Mouse (Mus musculus): ENCODE measurements around the gene Olfr173. TPM values are rescaled to one million over a fixed set of nuclear protein-coding genes. Genes with fewer than 3 reads are reported as not detected.

Gene Olfr173
- polyA plus RNA-seq (2012; rRNA removed) = not detected in 2 replicates

GRCm38 (mm10) chr16:58800168-58800567 is at the start of gene Olfr173:
Olfr173 (minus strand) TSS chr16:58800268.

DNA sequence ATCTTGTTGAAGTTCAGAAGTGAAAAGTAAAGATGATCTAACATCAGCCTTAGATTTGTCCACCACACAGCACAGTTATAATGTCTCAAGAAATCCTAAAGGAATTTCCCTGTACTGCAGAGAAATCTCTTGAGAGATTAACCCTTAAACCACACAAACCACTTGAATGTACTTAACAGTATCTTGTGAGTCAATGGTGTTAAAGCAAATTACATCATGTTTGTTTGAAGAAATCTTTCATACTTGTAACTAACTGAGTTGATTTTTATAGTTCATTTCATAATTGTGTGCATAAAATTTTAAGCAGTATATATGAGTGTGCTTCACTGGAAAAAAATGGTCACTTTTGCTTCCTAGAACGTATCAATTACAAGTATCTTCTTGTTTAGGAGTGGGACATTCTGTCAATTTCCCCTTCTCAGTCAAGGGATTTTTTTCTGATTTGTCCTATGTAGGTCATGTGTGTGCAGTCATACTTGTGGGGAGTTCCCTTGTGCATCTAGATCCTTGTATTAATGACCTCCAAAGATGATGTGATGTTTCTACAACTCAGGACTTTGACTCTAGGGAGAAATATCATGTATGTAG is 26.8 kb upstream of the Olfr173 start, which contains the start of gene Olfr175-ps1:
Gene Olfr175-ps1, minus strand, starts transcription at position 51 of the 588 bp plus-strand sequence.

DNA sequence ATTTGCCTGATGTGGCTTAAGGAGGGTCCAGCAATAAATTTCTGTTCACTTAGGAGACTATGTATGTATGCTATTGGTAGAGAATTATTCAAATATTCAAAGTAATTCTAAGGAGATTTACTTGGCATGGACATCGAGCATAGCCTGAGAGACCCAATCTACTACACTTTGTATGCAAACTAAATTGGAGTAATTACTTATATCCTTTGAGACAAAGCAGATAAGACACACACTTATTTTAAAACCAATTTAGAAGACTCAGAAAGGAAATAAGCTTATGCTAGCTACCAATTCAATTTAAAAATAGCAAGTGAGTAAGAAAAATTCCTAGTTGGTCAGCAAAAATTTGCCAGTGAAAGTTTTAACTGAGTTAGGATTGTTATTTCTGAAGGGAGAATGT is 37.0 kb downstream of the Olfr173 start, which contains the start of gene Olfr172:
Gene Olfr172, minus strand, starts transcription at position 101 of the 400 bp plus-strand sequence.

Other genes starting within 250 kb of the Olfr173 start
- gene Gm813, start 183.3 kb downstream of the Olfr173 start, polyA plus RNA-seq (2012; rRNA removed) = not detected in 2 replicates
- not detected in 2 replicates for gene E330017A01Rik, start 161.5 kb downstream of the Olfr173 start, polyA plus RNA-seq (2012; rRNA removed)
- 263 and 298 TPM in 2 replicates for gene Cpox, start 130.0 kb downstream of the Olfr173 start, polyA plus RNA-seq (2012; rRNA removed)
- gene Gpr15, start 81.2 kb downstream of the Olfr173 start, polyA plus RNA-seq (2012; rRNA removed) = 0.06 and 0.07 TPM in 2 replicates
- gene Cldnd1, start 72.4 kb downstream of the Olfr173 start, polyA plus RNA-seq (2012; rRNA removed) = 15.4 and 17.2 TPM in 2 replicates
- not detected in 2 replicates for gene Olfr172, start 37.1 kb downstream of the Olfr173 start, polyA plus RNA-seq (2012; rRNA removed)
- not detected in 2 replicates for gene Olfr175-ps1, start 26.5 kb upstream of the Olfr173 start, polyA plus RNA-seq (2012; rRNA removed)
- gene Olfr177, start 74.5 kb upstream of the Olfr173 start, polyA plus RNA-seq (2012; rRNA removed) = not detected in 2 replicates
- gene Olfr178, start 91.8 kb upstream of the Olfr173 start, polyA plus RNA-seq (2012; rRNA removed) = not detected in 2 replicates
- not detected in 2 replicates for gene Olfr181, start 128.5 kb upstream of the Olfr173 start, polyA plus RNA-seq (2012; rRNA removed)
- not detected in 2 replicates for gene Olfr180, start 129.1 kb upstream of the Olfr173 start, polyA plus RNA-seq (2012; rRNA removed)
- gene Olfr183, start 195.1 kb upstream of the Olfr173 start, polyA plus RNA-seq (2012; rRNA removed) = not detected in 2 replicates
- gene Olfr186, start 230.0 kb upstream of the Olfr173 start, polyA plus RNA-seq (2012; rRNA removed) = not detected in 2 replicates
- gene Olfr187, start 239.5 kb upstream of the Olfr173 start, polyA plus RNA-seq (2012; rRNA removed) = not detected in 2 replicates